Comparison of ENCODE assay signal across 19 mouse cellular contexts in genomic region chr5:134709275-134709674, GRCm38 (mm10). TPM values are rescaled to one million over a fixed set of nuclear protein-coding genes. Genes with fewer than 3 reads are reported as not detected.
DNase-seq lines count a peak whose midpoint lies in the region; ATAC-seq lines count a peak whose summit lies in the region.
"Had no signal": no experiment of that assay in that cellular context is flagged by ENCODE, and none has a peak within 500 bp of the region (broad histone marks: within the 10 kb centered on the region; RNA-seq: fewer than 3 reads in every experiment).

No protein-coding gene starts in this region.

- H3K36me3 ChIP-seq in intestine, embryonic 16.5 days (ENCODE audit: control insufficient read depth, insufficient read depth, low read length): no peaks in the 10 kb centered on the region
- no peaks in the 10 kb centered on the region for H3K36me3 ChIP-seq in intestine, embryonic 15.5 days
- peaks cover 83% of the 10 kb centered on the region for H3K36me3 ChIP-seq in limb, embryonic 15.5 days
- no peaks in the 10 kb centered on the region for H3K36me3 ChIP-seq in limb, embryonic 10.5 days
- H3K36me3 ChIP-seq: hindbrain, embryonic 10.5 days; liver, embryonic 13.5 days; neural tube, embryonic 12.5 days had no signal

- DNase-seq in gastrocnemius, postnatal 14 days: peak; percentile 41
- no peak for DNase-seq in gastrocnemius, adult 18-20 months (ENCODE audit: low spot score)
- DNase-seq in limb, embryonic 10.5 days (ENCODE audit: low spot score): no peak
- no peak for DNase-seq in frontal cortex, postnatal 10 days (ENCODE audit: low spot score in 2 of 2)
- DNase-seq: adrenal gland, adult 2 months; cerebellum, adult 8-10 months; heart, adult 18-20 months; kidney, adult 8-10 months; liver, embryonic 13.5 days; right cerebral cortex, postnatal 14 days; thymus, postnatal 25 days had no signal

- H3K9ac ChIP-seq in intestine, embryonic 16.5 days (ENCODE audit: low read depth, low read length): no peak overlapping the region
- H3K9ac ChIP-seq in intestine, embryonic 15.5 days: no peak overlapping the region
- H3K9ac ChIP-seq in limb, embryonic 15.5 days: no peak overlapping the region
- H3K9ac ChIP-seq: liver, embryonic 13.5 days; neural tube, embryonic 12.5 days had no signal

- H3K27ac ChIP-seq in intestine, embryonic 16.5 days (ENCODE audit: low read length): no peak overlapping the region
- H3K27ac ChIP-seq in intestine, embryonic 15.5 days: no peak overlapping the region
- no peak overlapping the region for H3K27ac ChIP-seq in limb, embryonic 15.5 days
- no peak overlapping the region for H3K27ac ChIP-seq in limb, embryonic 10.5 days
- H3K27ac ChIP-seq: hindbrain, embryonic 10.5 days; liver, embryonic 13.5 days; neural tube, embryonic 12.5 days; stomach, postnatal 0 days had no signal

- intact Hi-C loops in gastrocnemius, postnatal 14 days (cut with DNase I; ENCODE audit: low total_unique reads): loop anchor here (5.0 kb wide), 1 partner anchor 212 kb away; no protein-coding TSS in a partner anchor

- H3K4me1 ChIP-seq in intestine, embryonic 16.5 days (ENCODE audit: control insufficient read depth, insufficient read depth, low read length): peaks cover 5% of the 10 kb centered on the region; the same call in 1 of the 2 replicates
- H3K4me1 ChIP-seq in intestine, embryonic 15.5 days (replicated peaks): no peaks in the 10 kb centered on the region; the same call in 1 of the 2 replicates
- peaks cover 2% of the 10 kb centered on the region; the same call in 1 of the 2 replicates for H3K4me1 ChIP-seq in limb, embryonic 15.5 days
- peaks cover 5% of the 10 kb centered on the region; the same call in 1 of the 2 replicates for H3K4me1 ChIP-seq in limb, embryonic 10.5 days
- H3K4me1 ChIP-seq: neural tube, embryonic 12.5 days had no signal

- H3K27me3 ChIP-seq in intestine, embryonic 16.5 days (replicated peaks; ENCODE audit: control insufficient read depth, insufficient read depth, low read length): no peaks in the 10 kb centered on the region
- no peaks in the 10 kb centered on the region for H3K27me3 ChIP-seq in intestine, embryonic 15.5 days (replicated peaks)
- H3K27me3 ChIP-seq in limb, embryonic 15.5 days: no peaks in the 10 kb centered on the region
- peaks cover 10% of the 10 kb centered on the region; the same call in 1 of the 2 replicates for H3K27me3 ChIP-seq in limb, embryonic 10.5 days (ENCODE audit: low read depth, poor library complexity, severe bottlenecking)
- H3K27me3 ChIP-seq: liver, embryonic 13.5 days; neural tube, embryonic 12.5 days had no signal

- peak; percentile 44; the same call in 1 of the 2 replicates for ATAC-seq in intestine, embryonic 16.5 days
- ATAC-seq in intestine, embryonic 15.5 days: no peak
- peak; percentile 25; the same call in 1 of the 2 replicates for ATAC-seq in limb, embryonic 15.5 days (ENCODE audit: insufficient number of reproducible peaks, low FRiP score, low TSS enrichment, low read depth)
- peak; percentile 50; the same call in 1 of the 2 replicates for ATAC-seq in common myeloid progenitor, adult 5-6 weeks (replicated peaks; ENCODE audit: low read depth, poor library complexity, severe bottlenecking)
- ATAC-seq: midbrain, embryonic 16.5 days had no signal

- H3K9me3 ChIP-seq in intestine, embryonic 16.5 days (ENCODE audit: control insufficient read depth, low read length): no peaks in the 10 kb centered on the region
- no peaks in the 10 kb centered on the region for H3K9me3 ChIP-seq in intestine, embryonic 15.5 days
- no peaks in the 10 kb centered on the region for H3K9me3 ChIP-seq in limb, embryonic 15.5 days
- no peaks in the 10 kb centered on the region for H3K9me3 ChIP-seq in limb, embryonic 10.5 days (replicated peaks)
- H3K9me3 ChIP-seq: hindbrain, embryonic 10.5 days; liver, embryonic 13.5 days; neural tube, embryonic 12.5 days had no signal

- H3K4me3 ChIP-seq in intestine, embryonic 16.5 days (ENCODE audit: low read length): no peak overlapping the region
- H3K4me3 ChIP-seq in intestine, embryonic 15.5 days (replicated peaks): no peak overlapping the region
- H3K4me3 ChIP-seq in limb, embryonic 15.5 days: no peak overlapping the region
- H3K4me3 ChIP-seq in limb, embryonic 10.5 days: no peak overlapping the region
- H3K4me3 ChIP-seq: hindbrain, embryonic 10.5 days; liver, embryonic 13.5 days; neural tube, embryonic 12.5 days had no signal

- 46% methylated on average over 6 of the region's 6 CpGs for WGBS in intestine, embryonic 16.5 days
- WGBS in intestine, embryonic 15.5 days: 50% methylated on average over 6 of the region's 6 CpGs
- 58% methylated on average over 6 of the region's 6 CpGs for WGBS in limb, embryonic 15.5 days
- WGBS in limb, embryonic 10.5 days: 69% methylated on average over 6 of the region's 6 CpGs

- no peak overlapping the region for H3K4me2 ChIP-seq in intestine, embryonic 16.5 days (ENCODE audit: low read depth, low read length)
- H3K4me2 ChIP-seq in intestine, embryonic 15.5 days (replicated peaks): no peak overlapping the region
- no peak overlapping the region for H3K4me2 ChIP-seq in limb, embryonic 15.5 days
- H3K4me2 ChIP-seq: liver, embryonic 13.5 days; neural tube, embryonic 12.5 days had no signal

RNA-seq across cellular contexts. Expression of gene Limk1, which starts 20.9 kb away (rescaled TPM):
- total RNA-seq in gastrocnemius, postnatal 14 days (2021): 1 to 10 TPM; 5.5 to 7.2 TPM
- total RNA-seq in gastrocnemius, adult 18-20 months (2021): 1 to 10 TPM; 1.4 to 1.8 TPM
- polyA plus RNA-seq in intestine, embryonic 16.5 days (2015; fragmentation: Nextera tagmentation; extraction: Ambion mirVana): 3.4 and 3.8 TPM in 2 replicates
- polyA plus RNA-seq in intestine, embryonic 15.5 days (2015; fragmentation: Nextera tagmentation; extraction: Ambion mirVana): 3.7 and 4.1 TPM in 2 replicates
- 4.7 and 7.0 TPM in 2 replicates for polyA plus RNA-seq in limb, embryonic 15.5 days (2015; fragmentation: Nextera tagmentation; extraction: Ambion mirVana)
- 4.4 and 5.3 TPM in 2 replicates for polyA plus RNA-seq in limb, embryonic 10.5 days (2016; fragmentation: Nextera tagmentation; extraction: Ambion mirVana)
- total RNA-seq in common myeloid progenitor, adult 5-6 weeks (2017): 12.6 and 15.1 TPM in 2 replicates

RNA-seq across cellular contexts. Expression of gene Eln, which starts 37.8 kb away (rescaled TPM):
- 100 to 1,000 TPM; 123 to 198 TPM for total RNA-seq in gastrocnemius, postnatal 14 days (2021)
- 10 to 100 TPM; 14.1 to 15.7 TPM for total RNA-seq in gastrocnemius, adult 18-20 months (2021)
- 50.5 and 65.8 TPM in 2 replicates for polyA plus RNA-seq in intestine, embryonic 16.5 days (2015; fragmentation: Nextera tagmentation; extraction: Ambion mirVana)
- 86.7 and 89.8 TPM in 2 replicates for polyA plus RNA-seq in intestine, embryonic 15.5 days (2015; fragmentation: Nextera tagmentation; extraction: Ambion mirVana)
- polyA plus RNA-seq in limb, embryonic 15.5 days (2015; fragmentation: Nextera tagmentation; extraction: Ambion mirVana): 178 and 206 TPM in 2 replicates
- polyA plus RNA-seq in limb, embryonic 10.5 days (2016; fragmentation: Nextera tagmentation; extraction: Ambion mirVana): 1.0 and 4.2 TPM in 2 replicates
- not detected in 2 replicates for total RNA-seq in common myeloid progenitor, adult 5-6 weeks (2017)
